Mouse (Mus musculus) stomach, postnatal 0 days (tissue): ENCODE data around the gene Sh2d4b.

ENCODE experiments used
- CTCF ChIP-seq: IDR thresholded peaks from 2 replicates; pipeline ENCODE4 v1.5.1; 2016; ENCODE audit warnings: antibody characterized with exemption, low read depth, mild to moderate bottlenecking, moderate library complexity
- EP300 ChIP-seq: optimal IDR thresholded peaks from 2 replicates; pipeline ENCODE3; 2016; ENCODE audit warnings: antibody characterized with exemption

- no peak for TF ChIP-seq CTCF
- TF ChIP-seq EP300: no peak
Observed at GRCm38 (mm10) chr14:40932225-40932624, 39.2 kb upstream of the Sh2d4b start.
